ENCODE assay signal across 28 mouse cellular contexts in the genomic region with DNA sequence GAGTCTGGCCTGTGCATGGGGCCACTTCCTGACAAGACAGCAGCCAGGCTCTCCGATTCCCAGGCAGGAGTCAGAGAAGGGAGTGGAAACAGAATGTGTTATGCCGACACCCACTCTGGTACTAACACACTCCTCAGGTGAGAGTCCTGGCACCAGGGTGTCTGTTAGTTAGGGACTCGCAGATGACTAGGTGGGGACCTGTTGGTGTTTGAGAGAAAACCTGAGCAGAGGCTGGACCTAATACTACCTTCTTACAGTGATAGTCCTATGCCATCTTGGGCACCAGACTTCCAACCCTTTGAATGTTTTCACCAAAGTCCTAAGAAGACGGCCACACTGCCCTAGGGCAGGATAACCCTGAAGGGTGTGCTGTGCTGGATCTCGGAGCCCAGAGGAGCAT.
"Had no signal": no experiment of that assay in that cellular context is flagged by ENCODE, and none has a peak within 500 bp of the region (broad histone marks: within the 10 kb centered on the region; RNA-seq: fewer than 3 reads in every experiment).

No protein-coding gene starts in this region.

- H3K36me3 ChIP-seq: embryonic facial prominence, embryonic 10.5 days; embryonic facial prominence, embryonic 12.5 days; embryonic facial prominence, embryonic 13.5 days; embryonic facial prominence, embryonic 15.5 days; forebrain, embryonic 10.5 days; forebrain, embryonic 12.5 days; forebrain, embryonic 15.5 days had no signal

- H3K4me2 ChIP-seq: embryonic facial prominence, embryonic 12.5 days; embryonic facial prominence, embryonic 13.5 days; embryonic facial prominence, embryonic 15.5 days; forebrain, embryonic 12.5 days; forebrain, embryonic 13.5 days; forebrain, embryonic 15.5 days had no signal

- H3K27me3 ChIP-seq: embryonic facial prominence, embryonic 12.5 days; embryonic facial prominence, embryonic 13.5 days; embryonic facial prominence, embryonic 15.5 days; forebrain, embryonic 12.5 days; forebrain, embryonic 13.5 days; forebrain, embryonic 15.5 days had no signal

- H3K9ac ChIP-seq: embryonic facial prominence, embryonic 12.5 days; embryonic facial prominence, embryonic 13.5 days; embryonic facial prominence, embryonic 15.5 days; forebrain, embryonic 12.5 days; forebrain, embryonic 13.5 days; forebrain, embryonic 15.5 days; forebrain, postnatal 0 days had no signal

- H3K4me1 ChIP-seq: embryonic facial prominence, embryonic 12.5 days; embryonic facial prominence, embryonic 13.5 days; embryonic facial prominence, embryonic 15.5 days; forebrain, embryonic 12.5 days; forebrain, embryonic 13.5 days; forebrain, embryonic 15.5 days had no signal

- H3K4me3 ChIP-seq: embryonic facial prominence, embryonic 10.5 days; embryonic facial prominence, embryonic 12.5 days; embryonic facial prominence, embryonic 13.5 days; embryonic facial prominence, embryonic 15.5 days; erythroblast, embryonic 14.5 days; forebrain, embryonic 10.5 days; forebrain, embryonic 12.5 days; forebrain, embryonic 13.5 days; forebrain, embryonic 15.5 days; gastrocnemius, adult 2 months; heart, adult 2 months had no signal

- ATAC-seq: forebrain, embryonic 13.5 days; forebrain, embryonic 14.5 days; forebrain, embryonic 15.5 days; forebrain, embryonic 16.5 days; forebrain, postnatal 0 days had no signal

- DNase-seq: cerebellum, adult 2 months; cerebellum, adult 8-10 months; cerebellum, adult 9-10 months; cerebellum, adult 9-11 months; cerebellum, postnatal 10 days; cerebellum, postnatal 14 days; cerebellum, postnatal 25 days; cerebellum, postnatal 36 days; embryo, embryonic 11 days; forebrain, postnatal 0 days; gastrocnemius, adult 2 months; gastrocnemius, postnatal 10 days; gastrocnemius, postnatal 14 days; gastrocnemius, postnatal 25 days; gastrocnemius, postnatal 36 days; heart, adult 18-20 months; heart, adult 2 months had no signal

- H3K9me3 ChIP-seq: embryonic facial prominence, embryonic 12.5 days; embryonic facial prominence, embryonic 15.5 days; forebrain, embryonic 12.5 days; forebrain, embryonic 13.5 days; forebrain, embryonic 15.5 days had no signal

- H3K27ac ChIP-seq: embryonic facial prominence, embryonic 10.5 days; embryonic facial prominence, embryonic 12.5 days; embryonic facial prominence, embryonic 13.5 days; embryonic facial prominence, embryonic 15.5 days; forebrain, embryonic 10.5 days; forebrain, embryonic 12.5 days; forebrain, embryonic 13.5 days; forebrain, embryonic 15.5 days; gastrocnemius, adult 2 months; heart, adult 2 months had no signal
